Mouse (Mus musculus) liver, adult 2 months (tissue): ENCODE results near the gene D10Jhu81e. TPM values are rescaled to one million over a fixed set of nuclear protein-coding genes. Genes with fewer than 3 reads are reported as not detected.

Source experiments
- DNase-seq: peaks from one replicate; pipeline ENCODE4 v3.0.0-alpha.2; 2011; ENCODE audit warnings: low read depth, low spot score; ENCODE audit errors: extremely low read depth
- H3K27ac ChIP-seq: fragments of 200-500 bp; replicated peaks from 2 replicates; pipeline ENCODE4 v1.5.1; 2012; ENCODE audit warnings: low read depth, mild to moderate bottlenecking, control low read depth, inconsistent platforms, low read length; ENCODE audit not compliant: insufficient read depth
- H3K27me3 ChIP-seq: fragments of 200-500 bp; 2 replicates; pipeline ENCODE4 v1.6.1; 2012; ENCODE audit warnings: mild to moderate bottlenecking, moderate library complexity, low read length, inconsistent platforms; ENCODE audit not compliant: control insufficient read depth, insufficient read depth
- H3K36me3 ChIP-seq: fragments of 200-500 bp; 2 replicates; pipeline ENCODE4 v1.6.1; 2012; ENCODE audit warnings: low read length, inconsistent platforms; ENCODE audit not compliant: control insufficient read depth, insufficient read depth
- H3K4me1 ChIP-seq: fragments of 200-500 bp; 2 replicates; pipeline ENCODE4 v1.6.1; 2011; ENCODE audit warnings: low read length; ENCODE audit not compliant: control insufficient read depth, insufficient read depth
- H3K4me3 ChIP-seq: fragments of 200-500 bp; 2 replicates; pipeline ENCODE4 v1.5.1; 2011; ENCODE audit warnings: low read depth, mild to moderate bottlenecking, control low read depth, low read length, moderate library complexity; ENCODE audit not compliant: insufficient read depth
- H3K79me2 ChIP-seq: fragments of 200-500 bp; 2 replicates; pipeline ENCODE4 v1.6.1; 2012; ENCODE audit warnings: inconsistent platforms, mild to moderate bottlenecking, low read length, moderate library complexity; ENCODE audit not compliant: control insufficient read depth, insufficient read depth
- H3K9ac ChIP-seq: fragments of 200-500 bp; 2 replicates; pipeline ENCODE4 v1.6.1; 2012; ENCODE audit warnings: low read depth, mild to moderate bottlenecking, control low read depth, inconsistent platforms, low read length
- CTCF ChIP-seq: fragments of 200-500 bp; IDR thresholded peaks from 2 replicates; pipeline ENCODE4 v1.5.1; 2011; ENCODE audit warnings: low read depth, low read length, control low read depth
- POLR2A ChIP-seq: fragments of 200-500 bp; IDR thresholded peaks from 2 replicates; pipeline ENCODE4 v1.6.1; 2011; ENCODE audit warnings: low read length, control low read depth; ENCODE audit not compliant: insufficient read depth; ENCODE audit errors: extremely low read depth
- WGBS: fragments of 180-500 bp; shearing (Covaris S2); methylation state at CpG from one replicate; pipeline ENCODE4 v1.1.7; 2018; 5-methylcytosine and 5-hydroxymethylcytosine counted together
- polyA plus RNA-seq: library from polyadenylated mRNA; depleted of rRNA; stranded (reverse); fragments of >200 nt; gene quantifications from 2 replicates; pipeline ENCODE4 v1.2.3, GENCODE M21; 2012
- total RNA-seq: library from RNA; depleted of rRNA; stranded (reverse); fragments of >200 nt; gene quantifications from 2 replicates; pipeline ENCODE4 v1.2.3, GENCODE M21; 2014

Gene D10Jhu81e
- total and polyA plus RNA-seq, 2 experiments, result 143 to 274 TPM

DNA sequence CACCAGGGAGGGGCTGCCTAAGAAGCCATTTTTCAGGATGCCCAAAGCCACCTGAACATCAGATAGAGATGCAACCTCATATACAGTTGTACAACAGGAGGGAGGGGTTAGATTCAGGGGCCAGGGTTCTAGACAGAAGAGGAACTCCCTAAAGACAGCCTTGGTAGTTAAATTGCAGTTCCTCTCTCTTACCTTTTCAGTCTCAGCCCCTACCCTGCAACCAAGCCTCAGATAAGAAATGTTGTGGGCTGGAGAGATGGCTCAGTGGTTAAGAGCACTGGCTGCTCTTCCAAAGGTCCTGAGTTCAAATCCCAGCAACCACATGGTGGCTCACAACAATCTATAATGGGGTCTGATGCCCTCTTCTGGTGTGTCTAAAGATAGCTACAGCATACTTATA lies 1.8 kb downstream of the D10Jhu81e start:
- TF ChIP-seq CTCF (no peak), POLR2A (no peak)
- H3K27ac ChIP-seq, result no peak overlapping the region

DNA sequence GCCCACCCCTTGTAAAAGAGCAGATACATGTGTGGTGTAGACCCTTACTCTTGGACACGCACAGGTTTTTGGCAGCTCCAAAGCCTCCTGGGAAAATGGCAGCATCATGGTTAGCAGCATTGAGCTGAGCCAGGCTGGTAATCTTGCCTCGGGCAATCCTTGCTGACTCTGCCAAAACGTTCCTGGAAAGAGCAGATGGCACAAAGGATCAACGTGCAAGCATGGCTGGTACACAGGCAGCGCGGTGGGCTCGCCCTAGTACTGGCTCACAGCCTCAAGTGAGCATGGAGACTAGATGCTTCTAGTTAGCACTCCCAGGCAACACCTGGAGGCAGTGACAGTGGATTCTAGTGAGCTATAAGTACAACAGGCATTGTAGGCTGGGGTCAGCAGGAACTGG lies 2.2 kb downstream of the D10Jhu81e start:
- WGBS, result 69% methylated on average over 7 of the region's 7 CpGs
- Histone ChIP-seq H3K4me3 (no peak overlapping the region), H3K4me1 (peaks cover 17% of the 10 kb centered on the region), H3K27ac (no peak overlapping the region), H3K79me2 (peaks cover 4% of the 10 kb centered on the region; the same call in 1 of the 2 replicates), H3K36me3 (peaks cover 3% of the 10 kb centered on the region; the same call in 1 of the 2 replicates), H3K9ac (no peak overlapping the region), H3K27me3 (no peaks in the 10 kb centered on the region)
- DNase-seq, result no peak
- TF ChIP-seq POLR2A, result no peak
- no peak for TF ChIP-seq CTCF

More for the DNA sequence above, 1.8 kb downstream of the D10Jhu81e start:
- Histone ChIP-seq H3K36me3 (peaks cover 3% of the 10 kb centered on the region; the same call in 1 of the 2 replicates), H3K4me3 (no peak overlapping the region), H3K79me2 (peaks cover 4% of the 10 kb centered on the region; the same call in 1 of the 2 replicates), H3K4me1 (peaks cover 17% of the 10 kb centered on the region), H3K9ac (no peak overlapping the region), H3K27me3 (no peaks in the 10 kb centered on the region)
- no peak for DNase-seq

DNA sequence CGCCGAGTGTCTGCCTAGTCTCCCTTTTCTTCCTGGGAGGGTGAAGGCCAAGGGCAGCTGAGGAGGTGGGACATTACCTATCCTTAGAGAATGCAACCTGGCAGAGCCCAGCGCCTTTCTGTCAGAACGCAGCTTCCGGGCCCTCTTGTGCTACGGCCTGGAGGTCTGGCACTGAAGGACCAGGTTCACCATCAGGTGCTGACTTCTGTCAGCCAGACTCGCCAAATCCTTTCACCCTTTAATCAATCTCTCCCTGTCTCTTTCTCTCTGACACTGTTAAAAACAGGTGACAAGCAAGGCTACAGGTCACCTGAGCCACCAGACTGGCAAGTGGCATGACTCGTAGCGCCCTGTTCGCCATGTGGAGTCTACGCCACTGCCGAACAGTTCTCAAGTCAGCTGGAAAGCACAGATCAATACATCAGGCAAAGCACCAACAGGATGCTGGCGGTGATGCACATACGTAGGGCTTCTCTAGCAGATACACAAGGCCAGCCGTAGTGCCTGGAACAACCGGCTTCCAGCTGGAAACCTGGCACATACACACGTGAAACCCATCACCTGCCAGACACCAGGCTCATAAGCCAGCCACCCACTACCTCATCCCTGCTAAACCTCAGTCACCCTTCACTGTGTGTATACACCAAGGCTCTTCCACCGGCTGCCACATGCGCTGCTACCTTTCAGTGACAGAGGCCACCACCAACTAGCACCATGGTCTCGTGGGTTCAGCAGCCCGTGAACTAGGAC lies 4.2 kb downstream of the D10Jhu81e start:
- TF ChIP-seq POLR2A, result no peak
- TF ChIP-seq CTCF, result no peak
- H3K27ac ChIP-seq, result no peak overlapping the region
- no peak overlapping the region for H3K9ac ChIP-seq
- H3K4me3 ChIP-seq, result no peak overlapping the region
- 86% methylated on average over 21 of the region's 21 CpGs for WGBS
- DNase-seq, result no peak
- H3K36me3 ChIP-seq, result 0 out of 2 replicates have a peak, but pooled peaks cover 3% of the 10 kb centered on the region
- peaks cover 13% of the 10 kb centered on the region for H3K4me1 ChIP-seq
- H3K79me2 ChIP-seq, result peaks cover 4% of the 10 kb centered on the region; the same call in 1 of the 2 replicates
- no peaks in the 10 kb centered on the region for H3K27me3 ChIP-seq

DNA sequence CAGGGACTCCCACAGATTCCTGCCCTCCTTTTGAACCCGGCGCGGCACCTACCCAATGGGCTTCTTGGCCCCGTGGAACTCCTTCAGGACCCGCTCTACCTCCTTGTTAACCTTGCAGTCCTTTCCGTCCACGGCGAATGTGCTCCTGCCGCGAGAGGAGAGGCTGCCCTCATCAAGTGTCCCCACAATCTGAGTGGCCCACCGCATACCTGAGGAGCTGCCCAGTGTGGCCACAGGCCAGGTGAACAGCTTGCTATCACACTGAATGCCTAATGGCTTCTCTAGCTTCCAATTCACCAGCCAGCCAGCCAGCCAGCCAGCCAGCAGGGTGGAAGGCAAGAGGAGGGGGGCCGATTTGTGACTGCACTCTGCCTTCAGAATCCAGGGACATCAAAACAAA lies 4.8 kb downstream of the D10Jhu81e start:
- Histone ChIP-seq H3K36me3 (0 out of 2 replicates have a peak, but pooled peaks cover 3% of the 10 kb centered on the region), H3K27me3 (no peaks in the 10 kb centered on the region), H3K79me2 (peaks cover 4% of the 10 kb centered on the region; the same call in 1 of the 2 replicates), H3K4me1 (peaks cover 10% of the 10 kb centered on the region), H3K4me3 (no peak overlapping the region), H3K9ac (no peak overlapping the region), H3K27ac (no peak overlapping the region)
- TF ChIP-seq CTCF, result no peak
- TF ChIP-seq POLR2A, result no peak
- 94% methylated on average over 12 of the region's 12 CpGs for WGBS
- no peak for DNase-seq

DNA sequence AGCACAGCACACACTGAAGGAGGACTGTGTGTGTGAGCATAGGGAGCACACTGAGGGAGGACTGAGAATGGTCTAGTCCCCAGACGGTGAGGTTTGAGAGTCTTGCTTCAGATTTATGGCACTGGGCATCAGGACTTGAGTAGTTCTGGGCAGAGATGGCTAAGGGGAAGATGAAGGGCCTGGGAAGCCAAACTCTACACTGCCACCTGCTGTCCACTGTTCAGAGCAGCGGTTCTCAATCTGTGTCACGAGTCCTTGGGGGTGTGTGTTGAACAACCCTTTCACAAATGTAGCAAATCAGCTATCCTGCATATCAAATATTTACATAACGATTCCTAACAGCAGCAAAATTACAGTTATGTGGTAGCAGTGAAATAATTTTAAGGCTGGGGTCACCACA lies 5.7 kb downstream of the D10Jhu81e start:
- Histone ChIP-seq H3K4me3 (no peak overlapping the region), H3K36me3 (0 out of 2 replicates have a peak, but pooled peaks cover 3% of the 10 kb centered on the region), H3K27ac (no peak overlapping the region), H3K79me2 (no peaks in the 10 kb centered on the region), H3K9ac (no peak overlapping the region), H3K4me1 (peaks cover 11% of the 10 kb centered on the region), H3K27me3 (no peaks in the 10 kb centered on the region)
- peak; percentile 46 for DNase-seq
- TF ChIP-seq POLR2A (no peak), CTCF (peak; percentile 80)
- 29% methylated on average over 4 of the region's 4 CpGs for whole genome bisulfite sequencing

DNA sequence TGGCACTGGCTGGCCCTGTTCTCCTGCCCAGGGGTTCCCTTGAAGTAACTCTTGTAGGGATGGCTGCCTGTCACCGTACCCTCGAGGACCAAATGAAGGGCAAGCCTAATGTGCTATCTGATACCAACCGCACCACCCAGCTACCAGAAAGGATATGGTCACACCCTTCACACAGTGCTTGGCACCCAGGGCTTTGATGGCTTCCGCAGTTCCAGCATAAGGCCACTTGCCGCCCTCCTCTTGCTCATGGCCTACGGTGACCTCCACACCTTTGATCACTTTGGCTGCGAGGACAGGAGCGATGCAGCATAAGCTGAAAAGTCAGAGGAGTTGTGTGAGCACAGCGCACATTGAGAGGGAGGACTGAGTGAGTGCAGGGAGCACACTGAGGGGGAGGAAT lies 6.3 kb downstream of the D10Jhu81e start:
- H3K9ac ChIP-seq, result no peak overlapping the region
- no peak for TF ChIP-seq POLR2A
- no peak for TF ChIP-seq CTCF
- no peak for DNase-seq
- H3K27me3 ChIP-seq, result no peaks in the 10 kb centered on the region
- H3K36me3 ChIP-seq, result 0 out of 2 replicates have a peak, but pooled peaks cover 3% of the 10 kb centered on the region
- 91% methylated on average over 9 of the region's 9 CpGs for WGBS
- no peak overlapping the region for H3K4me3 ChIP-seq
- H3K79me2 ChIP-seq, result no peaks in the 10 kb centered on the region
- peaks cover 5% of the 10 kb centered on the region for H3K4me1 ChIP-seq
- no peak overlapping the region for H3K27ac ChIP-seq
